Mouse (Mus musculus): ENCODE data around the gene Sec23ip.

- TF ChIP-seq CTCF (IDR thresholded peaks at IDR 0.05; ENCODE audit: control insufficient read depth, insufficient read depth, insufficient read length), result no peak
- TF ChIP-seq MAX (IDR thresholded peaks at IDR 0.05), result no peak
These were observed 13.2 kb upstream of the Sec23ip start for GRCm38 (mm10) chr7:128731585-128731984.

Measured in C2C12 (cell line).